Mouse (Mus musculus) lung, postnatal 10 days (tissue): ENCODE data around the gene Pdcd11.

Experiments
- DNase-seq: peaks from one replicate; pipeline ENCODE4 v3.0.0; 2021

Gene Pdcd11

DNA sequence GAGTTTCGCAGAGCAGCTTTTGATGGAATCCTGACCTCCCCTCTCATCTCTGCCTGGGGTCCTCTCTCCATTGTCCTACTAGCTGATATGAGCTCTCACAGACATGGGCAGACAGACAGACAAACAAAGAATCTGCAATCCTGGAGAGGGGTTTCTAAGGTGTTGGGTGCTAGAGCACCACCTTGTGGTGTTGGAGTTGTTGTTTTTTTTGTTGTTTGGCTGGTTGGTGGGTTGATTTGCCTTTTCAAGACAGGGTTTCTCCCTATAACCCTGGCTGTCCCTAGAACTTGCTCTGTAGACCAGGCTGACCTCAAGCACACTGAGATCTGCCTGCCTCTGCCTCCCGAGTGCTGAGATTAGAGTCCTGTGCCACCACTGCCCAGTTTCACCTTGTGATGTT, 84.9 kb downstream of the Pdcd11 start:
- DNase-seq: no peak

DNA sequence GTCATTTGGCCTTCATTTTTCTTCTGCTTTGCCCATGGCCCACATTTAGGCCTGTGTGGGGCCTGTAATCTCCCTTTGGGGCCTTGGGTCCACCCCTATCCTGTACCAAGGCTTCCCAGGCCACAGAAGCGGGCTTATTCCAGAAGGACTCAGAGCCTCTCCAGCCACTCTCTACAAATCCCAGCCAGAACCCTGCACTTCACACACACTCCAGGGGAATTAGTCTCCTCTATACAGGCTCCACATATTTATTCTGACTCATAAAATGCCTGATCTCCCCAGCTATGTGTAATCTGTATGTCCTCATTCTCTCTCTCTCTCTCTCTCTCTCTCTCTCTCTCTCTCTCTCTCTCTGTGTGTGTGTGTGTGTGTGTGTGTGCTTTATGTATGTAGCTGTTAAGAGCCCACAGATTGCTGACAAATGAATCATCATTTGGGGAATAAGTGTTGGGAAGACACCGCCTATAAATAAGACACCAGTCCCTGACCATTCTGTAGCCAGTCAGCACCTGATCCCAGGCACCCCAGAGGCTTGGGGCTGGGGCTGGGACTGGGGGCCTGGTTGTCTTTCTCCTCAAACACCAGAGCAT, 86.4 kb downstream of the Pdcd11 start:
- no peak for DNase-seq

DNA sequence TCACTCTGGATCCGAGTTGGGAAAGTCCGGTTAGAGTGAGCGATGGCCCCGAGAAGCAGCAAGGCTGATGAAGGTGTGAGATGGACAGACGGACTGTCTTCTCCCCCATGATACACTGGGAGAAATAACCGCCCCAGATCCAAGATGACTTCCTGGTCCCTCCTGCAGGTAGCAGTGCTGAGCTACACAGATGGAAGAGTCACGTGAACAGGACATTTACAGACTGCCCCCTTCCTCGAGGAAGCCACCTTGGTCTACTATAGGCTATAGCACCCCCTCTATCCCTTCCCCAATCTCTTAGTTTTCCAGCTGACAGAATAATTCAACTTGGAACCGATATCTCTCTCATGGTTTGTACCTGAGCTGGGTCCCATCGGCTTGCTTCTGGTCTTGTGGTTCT, 87.4 kb downstream of the Pdcd11 start:
- peak; percentile 59 for DNase-seq

DNA sequence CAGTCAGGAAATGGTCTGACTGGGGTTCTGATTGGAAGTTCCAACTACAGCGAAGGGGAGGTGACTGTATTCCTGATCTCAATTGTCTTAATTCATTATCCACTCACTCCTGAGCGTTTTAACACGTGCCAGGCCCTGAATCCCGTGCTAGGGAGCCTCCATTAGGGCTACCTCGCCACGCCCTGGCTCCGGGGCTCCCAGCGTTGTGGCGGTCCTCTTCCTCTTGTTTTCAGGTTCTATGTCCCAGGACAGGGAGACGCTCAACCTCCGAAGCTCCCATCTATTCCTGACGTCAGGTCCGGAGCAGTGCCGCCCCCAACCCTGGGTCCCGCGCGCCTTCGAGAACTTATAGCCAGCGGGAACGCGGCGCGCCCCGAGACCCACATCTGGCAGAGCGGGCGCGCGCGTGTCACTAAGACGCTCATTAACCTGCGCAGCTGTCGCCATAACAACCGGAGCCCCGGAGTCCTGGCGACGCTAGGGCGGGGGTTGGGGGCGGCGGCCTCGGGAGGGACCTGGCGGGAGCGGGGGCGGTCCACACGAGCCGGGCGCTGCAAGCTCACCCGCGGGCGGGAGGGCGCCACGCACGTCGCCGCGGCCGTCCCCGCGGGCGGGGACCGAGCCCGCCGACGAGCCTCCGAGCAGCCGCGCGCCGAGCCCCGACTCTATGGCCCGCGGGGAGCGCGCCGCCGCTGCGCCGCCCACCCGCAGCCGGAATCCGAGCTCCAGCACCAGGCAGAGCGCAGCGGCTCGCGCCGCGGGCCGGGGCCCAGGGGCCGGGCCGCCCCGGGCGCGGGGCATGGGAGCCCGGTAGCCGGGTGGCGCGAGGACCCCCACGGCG, 88.1 kb downstream of the Pdcd11 start, which contains the start of gene Neurl1a:
Gene Neurl1a (plus strand): TSS at position 390 of the 841 bp plus-strand sequence.
- peak; percentile 39 for DNase-seq

DNA sequence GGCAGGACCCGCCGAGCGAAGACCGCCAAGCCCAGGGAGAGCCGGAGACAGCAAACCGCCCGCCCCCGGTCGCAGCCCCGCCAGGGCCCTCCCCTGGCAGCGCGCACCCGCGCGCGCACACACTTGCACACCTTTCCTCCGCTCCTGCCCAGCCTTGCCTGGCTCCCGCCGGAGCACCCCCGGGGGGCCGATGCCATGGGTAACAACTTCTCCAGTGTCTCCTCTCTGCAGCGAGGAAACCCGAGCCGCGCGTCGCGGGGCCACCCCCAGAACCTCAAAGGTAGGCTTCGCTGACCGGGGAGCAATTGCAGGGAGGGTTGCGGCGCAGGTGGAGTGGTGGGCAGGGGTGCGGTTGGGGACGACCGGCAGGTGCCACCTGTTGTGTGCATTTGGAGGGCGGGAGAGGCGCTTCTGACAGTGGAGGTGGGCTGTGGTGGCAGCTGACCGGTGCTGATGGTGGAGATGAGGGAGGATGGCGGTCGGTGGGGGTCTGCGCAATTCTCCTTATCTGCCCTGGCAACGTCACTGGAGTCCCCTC, 88.8 kb downstream of the Pdcd11 start:
- peak; percentile 27 for DNase-seq

DNA sequence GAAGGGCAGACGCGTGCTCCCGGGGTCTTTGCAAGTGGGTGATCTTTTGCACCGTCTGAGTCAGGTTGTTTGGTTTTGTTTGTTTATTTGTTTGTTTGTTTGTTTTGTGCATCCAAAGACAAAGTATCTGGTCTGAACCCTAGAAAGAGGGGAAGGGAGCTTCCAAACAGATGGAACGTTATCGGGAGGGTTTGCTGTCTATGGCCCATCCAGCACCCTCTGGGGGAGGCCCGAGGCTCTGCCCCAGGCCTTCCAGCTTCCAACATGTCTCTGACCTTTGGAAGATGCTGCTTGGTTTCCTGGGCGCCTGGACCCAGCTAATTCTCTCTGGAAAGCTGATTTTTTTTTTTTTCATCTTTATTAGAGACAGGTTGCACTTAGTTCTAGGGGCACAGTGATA, 89.4 kb downstream of the Pdcd11 start:
- no peak for DNase-seq
